Mouse (Mus musculus): Measurements from ENCODE around the gene Tor1aip1.
A peak's percentile ranks its signal among the peaks of the same experiment; 100 is the strongest.
"Not testable (repeated sequence)": the region's sequence is repeated elsewhere in the genome, so short reads cannot be mapped to it uniquely, and the experiment has no call there.

The Tor1aip1 gene

GRCm38 (mm10) chr1:156035930-156036737 lies at the start of gene Tor1aip1:
Gene Tor1aip1 (minus strand): TSS chr1:156036480.
- DNase-seq, result peak; percentile 97

GRCm38 (mm10) chr1:156085770-156086169 lies 49.5 kb upstream of the Tor1aip1 start:
- no peak for DNase-seq

GRCm38 (mm10) chr1:156084603-156085002 lies 48.3 kb upstream of the Tor1aip1 start:
- no peak for DNase-seq

DNA sequence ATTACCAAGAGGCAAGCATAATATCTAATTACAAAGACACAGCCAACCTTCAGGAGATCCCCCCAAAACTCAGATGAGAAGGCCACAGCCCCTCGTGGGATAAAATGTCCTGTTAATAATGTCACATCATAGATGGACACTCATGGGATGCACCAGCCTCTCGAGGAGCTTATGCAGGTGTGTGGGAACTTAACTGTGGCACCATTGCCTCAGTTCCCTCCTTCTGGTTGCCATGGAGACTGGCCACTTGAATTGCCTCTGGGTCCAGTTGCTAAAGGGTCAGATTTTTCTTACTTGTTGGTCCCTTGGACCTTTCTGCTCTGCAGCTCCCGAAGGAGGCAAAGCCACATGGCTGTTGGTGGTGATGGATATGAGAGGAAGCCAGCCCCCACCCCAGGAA lies 41.4 kb upstream of the Tor1aip1 start:
- no peak for DNase-seq

DNA sequence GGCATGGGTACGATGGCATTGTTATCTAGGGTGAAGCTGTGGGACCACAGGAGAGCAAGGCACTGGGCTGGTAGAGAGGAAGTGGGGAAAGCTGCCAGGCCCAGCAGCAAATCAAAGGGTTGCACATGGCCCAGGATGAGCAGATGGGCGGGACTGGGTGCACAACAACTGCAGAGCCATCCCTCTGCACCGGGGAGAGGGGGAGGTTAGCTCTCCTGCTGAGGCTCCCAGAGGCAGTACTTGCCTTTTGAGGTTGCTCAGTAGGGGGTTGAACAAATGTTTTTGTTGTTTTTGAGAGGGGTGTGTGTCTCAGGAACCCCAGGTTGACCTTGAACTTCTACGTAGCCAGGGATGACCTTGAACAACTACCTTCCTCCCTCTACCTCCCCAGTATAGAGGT lies 40.2 kb upstream of the Tor1aip1 start:
- DNase-seq, result no peak

- DNase-seq, result no peak
Measured at GRCm38 (mm10) chr1:156074575-156074974, 38.3 kb upstream of the Tor1aip1 start.

DNA sequence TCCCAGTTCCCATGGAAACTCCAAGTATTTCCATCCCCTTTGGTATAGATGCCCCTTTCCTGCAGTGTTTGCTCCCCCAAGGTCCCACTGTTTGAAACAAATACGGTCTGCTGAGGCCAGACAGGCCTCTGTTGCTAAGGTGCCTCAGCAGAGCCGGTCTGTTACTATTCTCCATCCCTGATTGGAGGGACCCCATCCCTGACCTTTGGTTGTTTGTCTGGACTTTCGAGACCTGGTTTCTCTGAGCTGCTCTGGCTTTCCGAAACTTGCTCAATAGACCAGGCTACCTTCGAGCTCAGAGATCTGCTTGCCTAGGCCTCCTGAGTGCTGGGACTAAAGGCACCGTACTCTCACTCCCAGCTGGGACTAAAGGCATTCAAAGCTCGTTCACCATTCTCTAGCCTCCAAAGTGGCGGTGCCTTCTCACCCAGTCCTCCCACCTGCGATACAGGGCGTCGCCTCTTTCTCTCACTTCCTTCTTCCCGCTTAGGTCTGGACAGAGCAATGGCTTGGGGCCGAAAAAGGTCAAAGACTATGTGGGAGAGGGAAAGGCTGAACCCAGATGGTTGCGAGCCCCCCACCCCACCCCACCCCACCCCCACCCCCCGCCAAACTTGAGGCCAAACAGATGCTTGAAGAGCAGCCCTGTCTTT lies 37.0 kb upstream of the Tor1aip1 start:
- DNase-seq, result no peak

DNA sequence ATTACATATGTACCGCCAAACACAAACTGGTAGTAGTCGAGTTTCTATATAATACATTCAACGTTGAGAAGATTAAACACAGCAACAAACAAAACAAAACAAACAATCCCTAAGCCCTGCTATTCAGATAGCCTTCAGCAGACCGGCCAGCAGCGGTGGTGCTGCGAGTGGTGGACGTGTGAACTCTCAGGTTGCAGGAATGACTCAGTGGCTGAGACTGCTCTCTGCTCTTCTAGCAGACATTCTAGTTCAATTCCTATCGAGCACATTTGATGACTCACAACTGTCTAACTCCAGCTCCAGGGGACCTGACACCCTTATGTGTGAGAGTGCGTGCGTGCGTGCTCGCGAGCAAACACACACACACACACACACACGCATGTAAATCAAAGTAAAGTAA lies 33.8 kb upstream of the Tor1aip1 start:
- DNase-seq, result no peak

- no peak for DNase-seq
Measured at GRCm38 (mm10) chr1:156066133-156066532, 29.9 kb upstream of the Tor1aip1 start.

DNA sequence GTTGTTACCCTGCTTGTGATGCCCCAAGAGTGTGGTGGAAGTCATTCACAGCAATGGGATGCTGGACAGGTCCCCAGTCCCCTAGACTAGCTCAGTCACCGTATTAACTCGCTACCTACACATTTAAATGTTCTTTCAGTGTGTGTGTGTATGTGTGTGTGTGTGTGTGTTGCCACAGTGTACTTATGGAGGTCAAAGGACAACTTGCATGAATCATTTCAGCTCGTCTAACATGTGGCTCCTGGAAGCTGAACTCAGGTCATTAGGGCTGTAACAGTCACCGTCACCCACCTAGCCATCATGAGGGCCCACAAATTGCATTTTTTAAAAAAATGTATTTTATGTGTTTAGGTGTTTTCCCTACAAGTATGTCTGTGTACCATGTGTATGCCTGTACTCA lies 25.9 kb upstream of the Tor1aip1 start:
- DNase-seq, result no peak

DNA sequence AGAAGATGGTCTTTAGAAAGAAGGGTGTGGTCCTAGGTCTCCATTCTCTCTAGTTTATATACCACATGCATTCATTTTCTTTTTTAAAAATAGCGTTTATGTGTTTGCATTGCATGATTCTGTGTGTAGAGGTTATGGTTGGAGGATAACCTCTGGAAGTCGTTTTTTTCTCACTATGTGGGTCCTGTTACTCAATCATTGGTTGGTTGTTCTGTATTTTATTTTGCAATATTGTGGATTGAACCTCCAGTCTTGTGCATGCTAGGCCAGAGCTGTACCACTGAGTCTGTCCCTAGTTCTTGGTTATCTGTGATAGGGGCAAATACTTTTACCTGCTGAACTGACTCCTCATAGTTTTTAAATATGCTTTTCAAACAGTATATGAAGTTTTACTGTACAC lies 21.9 kb upstream of the Tor1aip1 start:
- no peak for DNase-seq

DNA sequence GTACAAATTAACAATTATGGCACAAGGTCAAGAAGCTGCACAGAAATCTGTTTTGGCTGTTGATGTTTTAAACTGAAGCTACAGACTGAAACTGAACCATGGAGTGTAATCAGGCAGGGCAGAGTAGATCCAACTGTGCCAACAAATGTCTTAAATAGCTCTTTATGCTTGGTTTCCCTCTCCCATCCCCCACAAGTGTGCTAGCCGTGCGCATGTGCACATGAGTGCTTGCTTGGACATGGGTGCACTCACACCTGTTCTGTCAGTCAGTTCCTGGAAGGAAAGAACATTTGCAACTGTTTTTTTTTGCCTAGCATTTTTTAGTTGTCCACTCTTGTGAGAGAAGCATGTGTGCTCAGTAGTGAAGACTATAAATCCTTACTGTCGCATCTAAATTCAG lies 10.4 kb upstream of the Tor1aip1 start:
- DNase-seq, result no peak

DNA sequence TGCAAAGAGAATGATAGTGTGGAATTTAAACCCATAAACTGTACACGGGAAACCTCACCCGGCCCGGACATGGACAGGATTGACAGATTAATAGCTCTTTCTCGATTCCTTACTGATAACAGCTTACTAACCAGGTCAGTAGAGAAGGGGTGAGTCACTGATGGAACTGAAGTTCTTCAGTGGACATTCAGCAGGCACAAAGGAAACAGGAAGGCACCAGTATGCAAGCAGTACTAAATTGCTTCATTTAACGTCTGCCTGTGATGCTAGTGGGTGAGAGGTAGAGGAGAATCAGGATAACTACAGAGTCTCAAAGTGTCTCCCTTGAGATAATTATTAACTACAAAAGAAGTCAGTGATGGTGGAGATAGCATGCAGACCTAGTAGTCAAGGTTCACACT lies 7.9 kb upstream of the Tor1aip1 start:
- no peak for DNase-seq

- DNase-seq, result peak; percentile 26
Measured at GRCm38 (mm10) chr1:156043027-156043426, 6.7 kb upstream of the Tor1aip1 start.

GRCm38 (mm10) chr1:156042481-156042880 lies 6.2 kb upstream of the Tor1aip1 start:
- no peak for DNase-seq

- DNase-seq, result no peak
Measured at GRCm38 (mm10) chr1:156041451-156042241, 5.4 kb upstream of the Tor1aip1 start.

DNA sequence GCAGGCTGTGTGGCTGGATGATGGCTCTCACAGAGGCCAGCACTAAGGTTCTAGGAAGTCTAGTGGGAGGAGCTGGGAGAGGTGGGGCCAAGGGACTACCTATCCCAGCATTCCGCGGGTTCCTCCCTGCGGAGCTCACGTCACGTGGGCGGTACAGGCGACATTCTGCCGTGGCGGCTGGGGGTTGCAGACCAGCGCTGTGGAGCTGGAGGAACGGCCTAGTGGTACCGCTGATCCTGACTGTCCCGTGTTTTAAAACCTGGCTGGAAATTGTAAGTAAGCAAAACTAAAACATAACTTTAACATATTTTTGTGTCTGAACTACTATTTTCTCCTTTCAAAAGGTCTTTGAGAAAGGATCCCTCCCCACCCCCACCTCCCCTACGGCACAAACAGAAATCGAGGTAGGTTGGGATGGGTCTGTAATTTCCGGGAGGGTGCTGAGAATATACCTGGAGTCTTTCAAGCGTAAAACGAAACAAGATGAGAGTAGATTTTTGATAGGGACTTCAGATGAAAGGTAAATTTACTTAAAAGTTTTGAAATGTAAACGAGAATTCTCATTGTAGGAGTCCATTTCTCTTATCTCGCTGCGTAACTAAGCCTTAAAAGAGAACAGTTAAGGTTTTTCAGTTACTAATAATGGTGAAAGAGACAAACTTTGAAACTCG lies 4.6 kb upstream of the Tor1aip1 start:
- DNase-seq, result peak; percentile 91

DNA sequence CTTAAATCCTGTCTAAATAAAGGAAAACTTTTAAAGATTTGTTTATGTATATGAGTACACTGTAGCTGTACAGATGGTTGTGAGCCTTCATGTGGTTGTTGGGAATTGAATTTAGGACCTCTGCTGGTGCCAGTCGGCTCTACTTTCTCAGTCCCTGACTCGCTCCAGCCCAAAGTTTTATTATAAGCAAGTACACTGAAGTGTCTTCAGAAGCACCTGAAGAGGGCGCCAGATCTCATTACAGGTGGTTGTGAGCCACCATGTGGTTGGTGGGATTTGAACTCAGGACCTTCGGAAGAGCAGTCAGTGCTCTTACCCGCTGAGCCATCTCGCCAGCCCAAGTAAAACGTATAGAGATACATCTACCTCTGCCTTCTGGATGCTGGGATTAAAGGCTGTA lies 3.7 kb upstream of the Tor1aip1 start:
- not testable (repeated sequence) for DNase-seq

- DNase-seq, result no peak
Measured at GRCm38 (mm10) chr1:156037144-156037583, 884 bp upstream of the Tor1aip1 start.

GRCm38 (mm10) chr1:156035269-156035929 lies 881 bp downstream of the Tor1aip1 start, which contains the start of gene Tor1aip2:
Gene Tor1aip2 (plus strand): TSS chr1:156035403.
- peak; percentile 72 for DNase-seq

DNA sequence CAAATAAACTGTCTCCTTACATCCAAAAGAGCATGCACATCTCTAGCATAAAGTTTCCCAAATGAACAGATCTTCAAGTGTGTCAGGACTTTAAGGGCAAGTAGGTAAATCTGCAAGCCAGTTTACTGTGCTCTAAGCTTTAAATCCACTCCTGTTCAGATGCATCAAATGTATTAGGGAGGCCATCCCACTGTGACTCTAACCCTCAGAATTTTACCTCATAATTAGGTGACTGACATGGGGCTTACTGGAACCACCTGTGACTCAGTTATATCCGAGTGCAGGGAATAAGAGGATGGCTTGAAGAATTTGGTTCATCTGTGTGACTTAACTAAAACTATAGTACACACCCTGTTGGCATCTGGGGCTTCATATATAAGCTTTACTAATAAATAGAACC lies 1.6 kb downstream of the Tor1aip1 start:
- DNase-seq, result no peak

DNA sequence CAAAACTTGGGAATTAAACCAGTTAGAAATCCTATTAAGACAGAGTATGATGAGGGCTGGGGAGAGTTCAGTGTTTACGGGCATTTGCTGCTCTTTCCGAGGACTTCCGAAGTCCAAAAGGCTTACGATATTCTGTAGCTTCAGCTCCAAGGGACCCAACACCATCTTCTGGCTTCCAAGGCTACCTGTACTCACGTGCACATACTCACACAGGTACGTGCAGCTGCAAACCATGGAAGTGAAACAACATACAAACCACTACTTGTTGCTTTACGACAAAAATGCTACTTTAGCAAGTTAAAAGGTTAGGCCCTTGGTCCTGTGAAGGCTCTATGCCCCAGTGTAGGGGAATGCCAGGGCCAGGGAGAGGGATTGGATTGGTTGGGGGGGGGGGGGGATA lies 2.4 kb downstream of the Tor1aip1 start:
- DNase-seq, result no peak

Data from right cerebral cortex, postnatal 14 days (tissue).